Mouse (Mus musculus): ENCODE measurements around the gene Slf2. TPM values are rescaled to one million over a fixed set of nuclear protein-coding genes. Genes with fewer than 3 reads are reported as not detected.

Gene Slf2
- polyA plus RNA-seq, 1 experiment from 2014 or later, result 37.2 TPM

DNA sequence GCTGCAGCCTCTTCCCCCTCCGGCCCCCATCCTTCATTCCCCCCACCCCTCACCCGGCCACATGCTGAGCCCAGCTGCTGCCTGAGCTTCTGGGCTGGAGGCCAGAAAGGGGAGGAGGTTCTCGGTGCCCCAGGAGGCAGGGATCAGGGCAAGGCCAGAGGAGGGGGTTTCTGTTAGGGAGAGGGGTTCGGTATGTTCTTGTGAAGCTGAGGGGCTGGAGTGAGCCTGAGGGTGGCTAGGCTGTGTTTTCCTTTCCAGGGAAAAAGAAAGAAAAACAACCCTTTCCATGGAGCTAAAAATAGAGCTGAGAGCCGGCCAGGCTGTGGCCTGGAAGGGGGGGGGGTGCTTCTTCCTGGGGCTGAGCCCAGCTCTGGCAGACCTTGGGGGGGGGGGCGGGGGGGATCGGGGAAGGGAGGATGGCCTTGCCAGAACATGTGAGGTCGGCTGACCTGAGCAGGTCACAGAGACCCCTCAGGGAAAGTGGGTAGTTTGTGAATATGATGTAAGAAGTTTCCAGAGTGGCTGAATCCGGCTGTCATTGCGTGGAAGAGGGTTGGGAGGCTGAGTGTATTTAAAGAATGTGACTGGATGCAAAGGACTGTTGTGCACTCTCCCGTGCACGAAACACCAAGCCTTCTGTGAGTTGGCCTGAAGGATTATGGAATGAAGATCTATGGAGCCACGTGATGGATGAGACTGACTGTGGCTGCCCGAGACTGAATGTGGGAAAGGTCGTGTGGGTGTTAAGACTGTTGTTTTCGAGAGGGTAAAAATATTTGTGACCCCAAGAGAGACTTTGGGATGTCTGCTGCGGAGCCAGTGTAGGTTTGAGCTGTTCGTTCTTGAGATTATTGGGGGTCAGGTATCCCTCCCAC lies 85.6 kb downstream of the Slf2 start:
- H3K36me3 ChIP-seq, result peaks cover 11% of the 10 kb centered on the region
- peak overlapping the region; percentile 86 for H3K9ac ChIP-seq
- H3K4me3 ChIP-seq, result peak overlapping the region; percentile 69
- H3K27me3 ChIP-seq (replicated peaks), result no peaks in the 10 kb centered on the region
- H3K9me3 ChIP-seq, result no peaks in the 10 kb centered on the region
- H3K27ac ChIP-seq, result peak overlapping the region; percentile 96
- WGBS, result under 1% methylated on average over 18 of the region's 18 CpGs
- H3K4me2 ChIP-seq (replicated peaks), result peak overlapping the region; percentile 85
- peaks cover 77% of the 10 kb centered on the region for H3K4me1 ChIP-seq
- peak; percentile 35 for ATAC-seq (ENCODE audit: low FRiP score, low read depth)

GRCm38 (mm10) chr19:45017216-45017771 lies 86.3 kb downstream of the Slf2 start:
- Histone ChIP-seq H3K36me3 (peaks cover 9% of the 10 kb centered on the region), H3K27me3 (replicated peaks) (no peaks in the 10 kb centered on the region), H3K4me2 (replicated peaks) (peak overlapping the region; percentile 85), H3K9ac (peak overlapping the region; percentile 86), H3K9me3 (no peaks in the 10 kb centered on the region), H3K27ac (peak overlapping the region; percentile 96), H3K4me1 (peaks cover 77% of the 10 kb centered on the region), H3K4me3 (peak overlapping the region; percentile 69)
- peak; percentile 56 for ATAC-seq (ENCODE audit: low FRiP score, low read depth)
- WGBS, result 0% methylated on average over 24 of the region's 27 CpGs

- Histone ChIP-seq H3K4me1 (peaks cover 75% of the 10 kb centered on the region), H3K27ac (peak overlapping the region; percentile 96), H3K27me3 (replicated peaks) (no peaks in the 10 kb centered on the region), H3K9ac (peak overlapping the region; percentile 86), H3K4me3 (peak overlapping the region; percentile 69), H3K4me2 (replicated peaks) (peak overlapping the region; percentile 85), H3K9me3 (no peaks in the 10 kb centered on the region), H3K36me3 (peaks cover 14% of the 10 kb centered on the region)
- ATAC-seq (ENCODE audit: low FRiP score, low read depth), result peak; percentile 67
- WGBS, result under 1% methylated on average over 46 of the region's 48 CpGs
Observed at GRCm38 (mm10) chr19:45017909-45018308, 87.0 kb downstream of the Slf2 start.

DNA sequence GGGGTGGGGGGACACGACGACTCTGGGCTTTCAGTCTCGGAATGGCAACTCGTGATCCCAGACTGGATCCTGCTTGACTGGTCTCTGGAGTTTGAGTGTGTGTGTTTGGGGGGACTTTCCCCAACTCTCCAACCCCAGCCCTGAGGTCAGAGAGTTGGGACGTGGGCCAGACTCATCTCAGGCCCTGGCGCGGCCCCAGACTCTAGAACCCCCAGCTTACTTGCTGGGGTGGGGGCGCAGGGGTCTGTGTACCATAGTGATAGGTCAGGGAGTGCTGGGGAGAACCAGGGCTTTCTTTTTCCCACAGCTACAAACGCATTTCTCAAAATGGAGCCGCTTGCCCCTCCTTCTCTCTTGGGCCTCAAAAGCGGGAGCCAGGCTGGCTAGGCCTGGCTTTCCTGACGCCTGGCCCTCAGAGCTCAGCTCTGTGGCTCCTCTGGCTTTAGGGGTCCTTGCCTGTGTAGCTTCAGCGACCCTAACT lies 87.4 kb downstream of the Slf2 start:
- H3K9me3 ChIP-seq, result no peaks in the 10 kb centered on the region
- peak overlapping the region; percentile 85 for H3K4me2 ChIP-seq (replicated peaks)
- WGBS, result 2% methylated on average over 11 of the region's 13 CpGs
- H3K36me3 ChIP-seq, result peaks cover 16% of the 10 kb centered on the region
- peaks cover 75% of the 10 kb centered on the region for H3K4me1 ChIP-seq
- ATAC-seq (ENCODE audit: low FRiP score, low read depth), result peak; percentile 5
- peak overlapping the region; percentile 69 for H3K4me3 ChIP-seq
- H3K27ac ChIP-seq, result peak overlapping the region; percentile 96
- no peaks in the 10 kb centered on the region for H3K27me3 ChIP-seq (replicated peaks)
- H3K9ac ChIP-seq, result peak overlapping the region; percentile 86

GRCm38 (mm10) chr19:45020348-45020747 lies 89.4 kb downstream of the Slf2 start:
- WGBS, result 69% methylated on average over 6 of the region's 6 CpGs
- H3K4me1 ChIP-seq, result peaks cover 56% of the 10 kb centered on the region
- no peaks in the 10 kb centered on the region for H3K27me3 ChIP-seq (replicated peaks)
- H3K4me3 ChIP-seq, result no peak overlapping the region
- peaks cover 32% of the 10 kb centered on the region for H3K36me3 ChIP-seq
- no peaks in the 10 kb centered on the region for H3K9me3 ChIP-seq
- H3K9ac ChIP-seq, result no peak overlapping the region
- H3K4me2 ChIP-seq (replicated peaks), result peak overlapping the region; percentile 33
- no peak overlapping the region for H3K27ac ChIP-seq
- ATAC-seq (ENCODE audit: low FRiP score, low read depth), result no peak

DNA sequence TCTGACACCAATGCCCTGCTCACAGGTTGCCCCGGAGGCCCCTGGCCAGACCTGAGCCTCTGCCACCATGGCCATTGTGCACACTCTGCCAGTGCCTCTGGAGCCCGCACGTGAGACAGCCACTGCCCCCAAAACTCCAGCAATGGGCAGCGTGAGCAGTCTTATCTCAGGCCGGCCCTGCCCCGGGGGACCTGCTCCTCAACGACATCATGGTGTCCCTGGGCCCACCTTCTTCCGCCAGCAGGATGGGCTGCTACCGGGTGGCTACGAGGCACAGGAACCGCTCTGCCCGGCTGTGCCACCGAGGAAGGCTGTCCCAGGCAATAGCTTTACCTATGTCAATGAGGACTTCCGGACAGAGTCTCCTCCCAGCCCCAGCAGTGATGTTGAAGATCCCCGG lies 90.4 kb downstream of the Slf2 start:
- 91% methylated on average over 15 of the region's 15 CpGs for WGBS
- Histone ChIP-seq H3K4me1 (peaks cover 46% of the 10 kb centered on the region), H3K27me3 (replicated peaks) (no peaks in the 10 kb centered on the region), H3K9me3 (no peaks in the 10 kb centered on the region), H3K4me2 (replicated peaks) (peak overlapping the region; percentile 25; the same call in 1 of the 2 replicates), H3K27ac (no peak overlapping the region), H3K36me3 (peaks cover 42% of the 10 kb centered on the region), H3K4me3 (no peak overlapping the region), H3K9ac (no peak overlapping the region)
- no peak for ATAC-seq (ENCODE audit: low FRiP score, low read depth)

GRCm38 (mm10) chr19:45023993-45024392 lies 93.0 kb downstream of the Slf2 start:
- 83% methylated on average over 11 of the region's 11 CpGs for WGBS
- Histone ChIP-seq H3K4me2 (replicated peaks) (no peak overlapping the region), H3K4me1 (peaks cover 34% of the 10 kb centered on the region), H3K9me3 (no peaks in the 10 kb centered on the region), H3K4me3 (no peak overlapping the region), H3K27ac (no peak overlapping the region), H3K9ac (0 out of 2 replicates have a peak overlapping the region, but pooled peaks have one; percentile 29), H3K36me3 (peaks cover 61% of the 10 kb centered on the region), H3K27me3 (replicated peaks) (no peaks in the 10 kb centered on the region)
- no peak for ATAC-seq (ENCODE audit: low FRiP score, low read depth)

DNA sequence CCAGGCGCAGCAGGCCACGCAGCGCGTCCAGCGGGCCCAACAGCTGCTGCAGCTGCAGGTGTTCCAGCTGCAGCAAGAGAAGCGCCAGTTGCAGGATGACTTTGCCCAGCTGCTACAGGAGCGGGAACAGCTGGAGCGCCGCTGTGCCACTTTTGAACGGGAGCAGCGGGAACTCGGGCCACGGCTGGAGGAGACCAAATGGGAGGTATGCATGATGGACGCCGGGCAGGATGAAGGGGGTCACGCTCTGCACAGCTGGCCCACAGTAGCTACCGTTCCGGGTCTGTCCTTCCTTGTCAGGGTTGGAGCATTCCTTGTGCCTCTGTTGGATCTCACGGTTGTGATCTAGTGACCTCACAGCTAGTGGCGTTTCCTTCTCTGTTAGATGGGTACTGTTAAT lies 93.8 kb downstream of the Slf2 start:
- no peak overlapping the region for H3K27ac ChIP-seq
- no peak overlapping the region for H3K9ac ChIP-seq
- H3K4me3 ChIP-seq, result no peak overlapping the region
- no peaks in the 10 kb centered on the region for H3K9me3 ChIP-seq
- H3K4me1 ChIP-seq, result peaks cover 27% of the 10 kb centered on the region
- H3K4me2 ChIP-seq (replicated peaks), result no peak overlapping the region
- no peaks in the 10 kb centered on the region for H3K27me3 ChIP-seq (replicated peaks)
- no peak for ATAC-seq (ENCODE audit: low FRiP score, low read depth)
- peaks cover 61% of the 10 kb centered on the region for H3K36me3 ChIP-seq
- 90% methylated on average over 20 of the region's 20 CpGs for WGBS

DNA sequence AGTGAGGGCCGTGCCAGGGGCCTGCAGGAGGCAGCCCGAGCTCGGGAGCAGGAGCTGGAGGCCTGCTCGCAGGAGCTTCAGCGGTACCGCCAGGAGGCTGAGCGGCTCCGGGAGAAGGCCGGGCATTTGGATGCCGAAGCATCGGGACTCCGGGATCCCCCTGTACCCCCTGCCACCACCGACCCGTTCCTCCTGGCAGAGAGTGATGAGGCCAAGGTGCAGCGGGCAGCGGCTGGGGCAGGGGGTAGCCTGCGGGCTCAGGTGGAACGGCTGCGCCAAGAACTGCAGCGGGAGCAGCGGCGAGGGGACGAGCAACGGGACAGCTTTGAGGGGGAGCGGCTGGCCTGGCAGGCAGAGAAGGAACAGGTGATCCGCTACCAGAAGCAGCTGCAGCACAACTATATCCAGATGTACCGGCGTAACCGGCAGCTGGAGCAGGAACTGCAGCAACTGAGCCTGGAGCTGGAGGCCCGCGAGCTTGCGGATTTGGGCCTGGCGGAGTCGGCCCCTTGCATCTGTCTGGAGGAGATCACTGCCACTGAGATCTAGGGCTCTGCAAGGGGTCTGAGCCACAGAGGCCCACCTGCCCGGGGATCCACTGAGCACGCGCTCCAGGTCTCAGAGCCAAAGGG lies 95.1 kb downstream of the Slf2 start:
- H3K9me3 ChIP-seq, result no peaks in the 10 kb centered on the region
- ATAC-seq (ENCODE audit: low FRiP score, low read depth), result no peak
- no peak overlapping the region for H3K4me2 ChIP-seq (replicated peaks)
- H3K27ac ChIP-seq, result no peak overlapping the region
- H3K4me1 ChIP-seq, result peaks cover 21% of the 10 kb centered on the region
- H3K36me3 ChIP-seq, result peaks cover 61% of the 10 kb centered on the region
- WGBS, result 93% methylated on average over 37 of the region's 37 CpGs
- H3K9ac ChIP-seq, result no peak overlapping the region
- H3K27me3 ChIP-seq (replicated peaks), result no peaks in the 10 kb centered on the region
- H3K4me3 ChIP-seq, result no peak overlapping the region

DNA sequence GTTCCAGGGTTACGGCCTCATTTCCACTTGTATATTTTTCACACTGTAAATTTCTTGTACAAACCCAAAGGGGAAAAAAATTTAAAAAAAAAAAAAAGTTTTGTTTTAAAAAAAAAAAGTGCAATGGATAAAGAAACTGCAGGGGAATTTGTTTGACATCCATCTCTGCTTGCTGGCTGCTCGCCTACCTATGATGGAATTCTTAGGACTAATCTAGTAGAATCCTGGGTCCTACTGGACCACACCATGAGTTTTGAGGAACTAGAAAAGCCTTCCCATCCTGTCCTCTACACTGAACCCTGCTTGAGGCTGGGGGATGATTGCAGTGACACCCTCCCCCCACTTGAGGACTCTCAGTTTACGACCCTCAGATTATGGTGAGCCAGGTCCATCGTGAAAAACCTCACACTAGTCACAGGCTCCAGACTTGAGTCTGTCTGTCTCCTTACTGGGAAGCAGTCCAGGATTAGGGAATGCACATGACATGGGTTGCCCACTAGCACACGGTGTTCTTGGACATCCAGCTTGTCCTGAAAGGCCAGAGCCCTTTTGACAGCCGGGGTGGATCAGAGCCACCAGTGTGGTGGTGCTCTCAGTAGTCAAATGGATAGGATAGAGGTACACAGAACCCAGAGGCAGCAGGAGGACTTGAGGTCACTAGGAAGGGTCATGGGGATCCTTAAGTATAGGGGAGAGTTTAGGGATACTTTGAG lies 96.2 kb downstream of the Slf2 start:
- no peak overlapping the region for H3K4me3 ChIP-seq
- H3K27ac ChIP-seq, result no peak overlapping the region

DNA sequence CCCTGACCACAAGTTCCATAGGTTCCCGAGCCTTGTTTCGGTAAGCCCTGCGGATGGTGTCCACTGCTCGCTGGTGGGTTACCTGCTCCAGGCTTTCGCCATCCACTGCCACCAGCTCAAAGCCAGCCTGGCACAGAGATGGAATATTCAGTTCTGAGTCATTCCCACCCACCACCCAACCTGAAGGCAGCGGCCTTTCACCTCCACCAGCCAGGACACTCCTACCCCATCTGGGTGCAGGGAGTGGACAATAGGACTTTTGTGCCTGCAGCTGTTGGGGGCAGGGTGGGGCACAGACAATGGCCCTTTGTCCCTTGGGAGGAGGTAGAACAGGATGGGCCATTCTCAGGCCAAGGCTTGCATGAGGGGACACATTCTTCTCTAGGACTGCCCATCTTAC lies 96.9 kb downstream of the Slf2 start:
- Histone ChIP-seq H3K27ac (no peak overlapping the region), H3K9ac (no peak overlapping the region), H3K4me2 (replicated peaks) (no peak overlapping the region), H3K27me3 (replicated peaks) (no peaks in the 10 kb centered on the region), H3K9me3 (no peaks in the 10 kb centered on the region), H3K36me3 (peaks cover 47% of the 10 kb centered on the region), H3K4me1 (peaks cover 25% of the 10 kb centered on the region), H3K4me3 (no peak overlapping the region)
- ATAC-seq (ENCODE audit: low FRiP score, low read depth), result no peak
- WGBS, result 78% methylated on average over 6 of the region's 6 CpGs

More for the DNA sequence above, 96.2 kb downstream of the Slf2 start:
- 73% methylated on average over 6 of the region's 6 CpGs for whole genome bisulfite sequencing
- no peak for ATAC-seq (ENCODE audit: low FRiP score, low read depth)
- H3K4me1 ChIP-seq, result peaks cover 18% of the 10 kb centered on the region
- no peak overlapping the region for H3K9ac ChIP-seq
- no peak overlapping the region for H3K4me2 ChIP-seq (replicated peaks)
- H3K36me3 ChIP-seq, result peaks cover 51% of the 10 kb centered on the region
- no peaks in the 10 kb centered on the region for H3K9me3 ChIP-seq
- no peaks in the 10 kb centered on the region for H3K27me3 ChIP-seq (replicated peaks)

DNA sequence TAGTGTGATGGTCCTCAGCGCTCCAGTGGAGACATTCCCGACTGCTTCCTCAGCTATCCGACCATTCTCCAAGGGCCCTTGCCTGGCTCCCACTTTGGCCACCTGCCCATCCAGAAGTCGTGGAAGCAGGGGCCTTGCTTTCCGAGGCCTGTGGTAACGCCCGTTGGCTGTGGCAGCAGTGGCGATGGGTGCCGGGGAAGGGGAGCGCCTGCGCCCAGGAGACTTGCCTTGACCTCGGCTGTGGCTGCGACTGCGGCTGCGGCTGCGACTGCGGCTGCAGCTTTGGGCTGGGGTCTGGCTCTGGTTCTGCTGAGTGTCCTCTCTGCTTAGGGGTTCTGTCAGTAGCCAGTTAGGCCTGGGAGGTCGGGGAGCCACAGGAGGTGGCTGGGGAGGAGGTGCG lies 97.8 kb downstream of the Slf2 start:
- H3K9me3 ChIP-seq, result no peaks in the 10 kb centered on the region
- H3K4me1 ChIP-seq, result peaks cover 28% of the 10 kb centered on the region
- no peaks in the 10 kb centered on the region for H3K27me3 ChIP-seq (replicated peaks)
- H3K4me2 ChIP-seq (replicated peaks), result no peak overlapping the region
- ATAC-seq (ENCODE audit: low FRiP score, low read depth), result no peak
- H3K4me3 ChIP-seq, result no peak overlapping the region
- peaks cover 41% of the 10 kb centered on the region for H3K36me3 ChIP-seq
- H3K27ac ChIP-seq, result no peak overlapping the region
- no peak overlapping the region for H3K9ac ChIP-seq
- 66% methylated on average over 19 of the region's 19 CpGs for WGBS

All from neural tube, embryonic 12.5 days (tissue).